Mouse (Mus musculus) MEL (cell line): ENCODE results near the gene Terb1. TPM values are rescaled to one million over a fixed set of nuclear protein-coding genes. Genes with fewer than 3 reads are reported as not detected.

Experiments used
- DNase-seq: peaks from one replicate; pipeline ENCODE4 v3.0.0; 2011; ENCODE audit warnings: low read depth, low spot score
- H3K27ac ChIP-seq: 2 replicates; pipeline ENCODE4 v1.5.1; 2012; ENCODE audit warnings: low read depth, mild to moderate bottlenecking, control low read depth, low read length, moderate library complexity; ENCODE audit not compliant: control insufficient read depth
- H3K27me3 ChIP-seq, 2 experiments: fragments of 150-350 bp in 1 of 2; sonication (generic) in 1 of 2; 2 replicates each; pipeline ENCODE4 v1.6.1; 2012; ENCODE audit warnings: low read length in 2 of 2, mild to moderate bottlenecking in 2 of 2, improper control_type of control experiment in 1 of 2, moderate library complexity in 1 of 2; ENCODE audit not compliant: insufficient read depth in 2 of 2, control insufficient read depth in 1 of 2
- H3K36me3 ChIP-seq, 2 experiments: 2 replicates each; pipeline ENCODE4 v1.6.1; 2012 to 2014; ENCODE audit warnings: low read length in 2 of 2, improper control_type of control experiment in 1 of 2, inconsistent platforms in 1 of 2, mild to moderate bottlenecking in 1 of 2; ENCODE audit not compliant: insufficient read depth in 2 of 2, control insufficient read depth in 1 of 2
- H3K4me1 ChIP-seq, 2 experiments: fragments of 150-350 bp in 1 of 2; sonication (generic) in 1 of 2; 2 replicates each; pipeline ENCODE4 v1.6.1; 2012; ENCODE audit warnings: low read length in 2 of 2, improper control_type of control experiment in 1 of 2, mild to moderate bottlenecking in 1 of 2; ENCODE audit not compliant: insufficient read depth in 2 of 2, control insufficient read depth in 1 of 2
- H3K4me3 ChIP-seq, 2 experiments: fragments of 150-350 bp in 1 of 2; sonication (generic) in 1 of 2; 2 replicates each; pipeline ENCODE4 v1.5.1; 2012; ENCODE audit warnings: low read depth in 2 of 2, low read length in 2 of 2, mild to moderate bottlenecking in 2 of 2, moderate library complexity in 2 of 2, control low read depth in 1 of 2, improper control_type of control experiment in 1 of 2; ENCODE audit not compliant: control insufficient read depth in 1 of 2, insufficient read depth in 1 of 2
- H3K79me2 ChIP-seq: 2 replicates; pipeline ENCODE4 v1.6.1; 2012; ENCODE audit warnings: mild to moderate bottlenecking, low read length, moderate library complexity; ENCODE audit not compliant: control insufficient read depth, poor library complexity, insufficient read depth
- H3K9ac ChIP-seq: 2 replicates; pipeline ENCODE4 v1.6.1; 2012; ENCODE audit warnings: low read depth, mild to moderate bottlenecking, control low read depth, low read length, moderate library complexity; ENCODE audit not compliant: control insufficient read depth, poor library complexity, severe bottlenecking
- H3K9me3 ChIP-seq: fragments of 150-350 bp; sonication (generic); replicated peaks from 2 replicates; pipeline ENCODE4 v1.6.1; 2012; ENCODE audit warnings: mild to moderate bottlenecking, low read length, improper control_type of control experiment, moderate library complexity; ENCODE audit not compliant: insufficient read depth
- CHD2 ChIP-seq: IDR thresholded peaks from 2 replicates; pipeline ENCODE4 v1.6.1; 2011; ENCODE audit warnings: low read length, improper control_type of control experiment
- CTCF ChIP-seq, 3 experiments: IDR thresholded peaks in 2 of 3; conservative IDR thresholded peaks in 1 of 3; 2 replicates each; pipeline ENCODE4 v1.5.1; 2011 to 2012; ENCODE audit warnings: low read length in 3 of 3, low read depth in 2 of 3, mild to moderate bottlenecking in 2 of 3, improper control_type of control experiment in 1 of 3, inconsistent platforms in 1 of 3, mixed read lengths in 1 of 3, moderate library complexity in 1 of 3; ENCODE audit not compliant: control insufficient read depth in 1 of 3, insufficient read depth in 1 of 3, poor library complexity in 1 of 3, severe bottlenecking in 1 of 3
- E2F4 ChIP-seq: IDR thresholded peaks from 2 replicates; pipeline ENCODE4 v1.6.1; 2011; ENCODE audit warnings: low read depth, low read length, improper control_type of control experiment, borderline replicate concordance
- EP300 ChIP-seq, 2 experiments: IDR thresholded peaks; 2 replicates each; pipeline ENCODE4 v1.6.1; 2011; ENCODE audit warnings: improper control_type of control experiment in 2 of 2, low read length in 2 of 2, low read depth in 1 of 2, mild to moderate bottlenecking in 1 of 2
- JUND ChIP-seq: IDR thresholded peaks from 2 replicates; pipeline ENCODE4 v1.6.1; 2011; ENCODE audit warnings: low read depth, mild to moderate bottlenecking, improper control_type of control experiment, low read length
- MAZ ChIP-seq: IDR thresholded peaks from 2 replicates; pipeline ENCODE4 v1.6.1; 2012; ENCODE audit warnings: low read depth, mild to moderate bottlenecking, inconsistent platforms, low read length, improper control_type of control experiment
- MEF2A ChIP-seq: IDR thresholded peaks from 2 replicates; pipeline ENCODE4 v1.6.1; 2014; ENCODE audit warnings: low read depth, mild to moderate bottlenecking, inconsistent platforms, low read length, improper control_type of control experiment; ENCODE audit not compliant: poor library complexity, insufficient replicate concordance, severe bottlenecking; ENCODE audit errors: extremely low read depth
- MYB ChIP-seq: IDR thresholded peaks from 2 replicates; pipeline ENCODE4 v1.6.1; 2011; ENCODE audit warnings: mild to moderate bottlenecking, low read depth, low read length, improper control_type of control experiment
- NRF1 ChIP-seq: IDR thresholded peaks from 2 replicates; pipeline ENCODE4 v1.6.1; 2014; ENCODE audit warnings: low read depth, mild to moderate bottlenecking, inconsistent platforms, low read length, improper control_type of control experiment, moderate library complexity; ENCODE audit not compliant: poor library complexity, insufficient read depth, severe bottlenecking
- POLR2A ChIP-seq, 2 experiments: IDR thresholded peaks; 2 replicates each; pipeline ENCODE4 v1.6.1; 2011 to 2012; ENCODE audit warnings: low read length in 2 of 2, mild to moderate bottlenecking in 2 of 2, control low read depth in 1 of 2, improper control_type of control experiment in 1 of 2, low read depth in 1 of 2, moderate library complexity in 1 of 2; ENCODE audit not compliant: control insufficient read depth in 1 of 2, insufficient read depth in 1 of 2, poor library complexity in 1 of 2
- POLR2AphosphoS2 ChIP-seq: IDR thresholded peaks from 2 replicates; pipeline ENCODE4 v1.6.1; 2011; ENCODE audit warnings: low read length, improper control_type of control experiment
- RAD21 ChIP-seq: IDR thresholded peaks from 2 replicates; pipeline ENCODE4 v1.6.1; 2011; ENCODE audit warnings: mild to moderate bottlenecking, low read depth, low read length, improper control_type of control experiment
- RCOR1 ChIP-seq: IDR thresholded peaks from 2 replicates; pipeline ENCODE4 v1.6.1; 2012; ENCODE audit warnings: low read depth, mild to moderate bottlenecking, inconsistent platforms, low read length, improper control_type of control experiment
- SMC3 ChIP-seq: IDR thresholded peaks from 2 replicates; pipeline ENCODE4 v1.6.1; 2011; ENCODE audit warnings: low read depth, low read length, improper control_type of control experiment
- TAL1 ChIP-seq: IDR thresholded peaks from 2 replicates; pipeline ENCODE4 v1.6.1; 2012; ENCODE audit warnings: mild to moderate bottlenecking, inconsistent platforms, low read length, moderate library complexity, mixed read lengths
- TBP ChIP-seq: IDR thresholded peaks from 2 replicates; pipeline ENCODE4 v1.8.0; 2011; ENCODE audit warnings: low read depth, low read length, improper control_type of control experiment
- USF1 ChIP-seq: IDR thresholded peaks from 2 replicates; pipeline ENCODE4 v1.6.1; 2014; ENCODE audit warnings: low read depth, mild to moderate bottlenecking, inconsistent platforms, low read length, improper control_type of control experiment, moderate library complexity
- ZC3H11A ChIP-seq: IDR thresholded peaks from 2 replicates; pipeline ENCODE4 v1.6.1; 2012; ENCODE audit warnings: low read depth, mild to moderate bottlenecking, inconsistent platforms, low read length, improper control_type of control experiment
- ZKSCAN1 ChIP-seq: IDR thresholded peaks from 2 replicates; pipeline ENCODE4 v1.6.1; 2012; ENCODE audit warnings: low read depth, mild to moderate bottlenecking, inconsistent platforms, low read length, improper control_type of control experiment, moderate library complexity
- polyA plus RNA-seq, 2 experiments: library from polyadenylated mRNA; stranded (reverse) in 1 of 2; unstranded in 1 of 2; fragments of >175 nt in 1 of 2; fragments of >200 nt in 1 of 2; gene quantifications; 2 replicates each; pipeline versions ENCODE4 v1.2.1 to v1.2.4; 2012; ENCODE audit warnings: low replicate concordance in 2 of 2, low read depth in 1 of 2; ENCODE audit not compliant: insufficient read length in 2 of 2, insufficient read depth in 1 of 2, missing spikeins in 1 of 2
- total RNA-seq: library from RNA; depleted of rRNA; stranded (reverse); fragments of 300-350 nt; gene quantifications from 2 replicates; pipeline ENCODE4 v1.2.3, GENCODE M21; 2012

The Terb1 gene
- total and polyA plus RNA-seq, 3 experiments, result not detected

DNA sequence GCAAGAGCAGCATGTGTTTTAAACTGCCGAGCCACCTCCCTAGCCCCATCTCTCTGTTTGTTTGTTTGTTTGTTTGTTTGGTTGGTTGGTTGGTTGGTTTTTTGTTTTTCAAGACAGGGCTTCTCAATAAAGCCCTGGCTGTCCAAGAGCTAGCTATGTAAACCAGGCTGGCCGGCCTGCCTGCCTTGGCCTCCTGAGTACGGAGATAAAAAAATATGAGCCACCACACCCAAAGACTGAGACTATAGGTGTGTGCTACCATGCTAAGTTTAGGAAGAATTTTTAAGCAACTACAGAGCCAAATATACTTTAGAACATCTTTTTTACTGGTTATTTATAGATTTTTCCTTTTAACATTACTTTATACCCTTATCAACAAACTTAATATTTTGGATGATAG is 57.5 kb downstream of the Terb1 start:
- Histone ChIP-seq H3K9me3 (no peaks in the 10 kb centered on the region), H3K79me2 (no peaks in the 10 kb centered on the region), H3K4me1 (no peaks in the 10 kb centered on the region), H3K9ac (no peak overlapping the region), H3K36me3 (no peaks in the 10 kb centered on the region), H3K4me3 (no peak overlapping the region), H3K27ac (no peak overlapping the region), H3K27me3 (peaks cover 0 to 7% of the 10 kb centered on the region in 2 experiments; a peak in 3 of 4 replicates)
- no peak for DNase-seq
- TF ChIP-seq E2F4 (no peak), TAL1 (no peak), MYB (no peak), CHD2 (no peak), JUND (no peak), CTCF (IDR thresholded peaks at IDR 0.05 in 2 of 3, conservative IDR thresholded peaks at IDR 0.05 in 1 of 3; ENCODE audit: control insufficient read depth in 1 of 3, insufficient read depth in 1 of 3, low read depth in 2 of 3, low read length in 3 of 3, poor library complexity in 1 of 3, severe bottlenecking in 1 of 3) (no peak), TBP (no peak), MEF2A (no peak), RAD21 (no peak), POLR2A (IDR thresholded peaks at IDR 0.05; ENCODE audit: control insufficient read depth in 1 of 2, insufficient read depth in 1 of 2, low read depth in 1 of 2, low read length in 2 of 2, poor library complexity in 1 of 2) (no peak), POLR2AphosphoS2 (no peak)

GRCm38 (mm10) chr8:104448796-104449195 is 60.9 kb downstream of the Terb1 start:
- Histone ChIP-seq H3K9me3 (no peaks in the 10 kb centered on the region), H3K4me1 (no peaks in the 10 kb centered on the region), H3K4me3 (no peak overlapping the region), H3K9ac (no peak overlapping the region), H3K36me3 (no peaks in the 10 kb centered on the region), H3K27me3 (peaks cover 0 to 11% of the 10 kb centered on the region in 2 experiments), H3K79me2 (no peaks in the 10 kb centered on the region), H3K27ac (no peak overlapping the region)
- no peak for DNase-seq
- TF ChIP-seq ZKSCAN1, result no peak
- TF ChIP-seq RAD21, result no peak
- no peak for TF ChIP-seq MAZ
- TF ChIP-seq RCOR1, result no peak
- no peak for TF ChIP-seq E2F4
- TF ChIP-seq NRF1, result no peak
- TF ChIP-seq ZC3H11A, result no peak
- TF ChIP-seq EP300 (IDR thresholded peaks at IDR 0.05; ENCODE audit: low read depth in 1 of 2, low read length in 2 of 2), result no peak
- TF ChIP-seq SMC3, result no peak
- no peak for TF ChIP-seq USF1
- TF ChIP-seq, all 39 proteins: peak for 0
